Mouse (Mus musculus): ENCODE measurements around the gene Rph3a. TPM values are rescaled to one million over a fixed set of nuclear protein-coding genes. Genes with fewer than 3 reads are reported as not detected.
"Not testable (repeated sequence)": the region's sequence is repeated elsewhere in the genome, so short reads cannot be mapped to it uniquely, and the experiment has no call there.

The Rph3a gene
- total RNA-seq, 2 experiments from 2014 or later: 226 to 235 TPM

- no peak for TF ChIP-seq CTCF (conservative IDR thresholded peaks at IDR 0.05)
- no peak for DNase-seq (ENCODE audit: low spot score in 2 of 2)
- H3K27ac ChIP-seq: peak overlapping the region; percentile 37
- no peak overlapping the region for H3K4me3 ChIP-seq
Observed at GRCm38 (mm10) chr5:120968799-120969198, 41.1 kb downstream of the Rph3a start.

GRCm38 (mm10) chr5:120968134-120968532 lies 41.8 kb downstream of the Rph3a start:
- no peak overlapping the region for H3K4me3 ChIP-seq
- DNase-seq (ENCODE audit: low spot score in 2 of 2): no peak
- TF ChIP-seq CTCF (conservative IDR thresholded peaks at IDR 0.05): peak; percentile 50
- H3K27ac ChIP-seq: peak overlapping the region; percentile 37

- no peak for TF ChIP-seq CTCF (conservative IDR thresholded peaks at IDR 0.05)
- Histone ChIP-seq H3K27ac (peak overlapping the region; percentile 37), H3K4me3 (no peak overlapping the region)
- DNase-seq (ENCODE audit: low spot score in 2 of 2): no peak
Observed at GRCm38 (mm10) chr5:120967355-120968133, 42.3 kb downstream of the Rph3a start.

- H3K27ac ChIP-seq: peak overlapping the region; percentile 37
- peak in 1 of 2 experiments; percentile 34 for DNase-seq (ENCODE audit: low spot score in 2 of 2)
- H3K4me3 ChIP-seq: no peak overlapping the region
- no peak for TF ChIP-seq CTCF (conservative IDR thresholded peaks at IDR 0.05)
Observed at GRCm38 (mm10) chr5:120966894-120967293, 43.0 kb downstream of the Rph3a start.

GRCm38 (mm10) chr5:120966156-120966555 lies 43.7 kb downstream of the Rph3a start:
- Histone ChIP-seq H3K4me3 (no peak overlapping the region), H3K27ac (peak overlapping the region; percentile 37; the same call in 1 of the 2 replicates)
- no peak for DNase-seq (ENCODE audit: low spot score in 2 of 2)
- TF ChIP-seq CTCF (conservative IDR thresholded peaks at IDR 0.05): no peak

GRCm38 (mm10) chr5:120961004-120961403 lies 48.9 kb downstream of the Rph3a start:
- no peak for TF ChIP-seq CTCF (conservative IDR thresholded peaks at IDR 0.05)
- DNase-seq (ENCODE audit: low spot score in 2 of 2): no peak
- no peak overlapping the region for H3K27ac ChIP-seq
- no peak overlapping the region for H3K4me3 ChIP-seq

- no peak overlapping the region for H3K4me3 ChIP-seq
- peak; percentile 90 for TF ChIP-seq CTCF (conservative IDR thresholded peaks at IDR 0.05)
- DNase-seq (ENCODE audit: low spot score in 2 of 2): peak in 1 of 2 experiments; percentile 71
- no peak overlapping the region for H3K27ac ChIP-seq
Observed at GRCm38 (mm10) chr5:120953974-120954373, 55.9 kb downstream of the Rph3a start.

GRCm38 (mm10) chr5:120952242-120952770 lies 57.6 kb downstream of the Rph3a start:
- TF ChIP-seq CTCF (conservative IDR thresholded peaks at IDR 0.05): no peak
- Histone ChIP-seq H3K27ac (no peak overlapping the region), H3K4me3 (no peak overlapping the region)
- no peak for DNase-seq (ENCODE audit: low spot score in 2 of 2)

- no peak overlapping the region for H3K4me3 ChIP-seq
- H3K27ac ChIP-seq: peak overlapping the region; percentile 0; the same call in 1 of the 2 replicates
- TF ChIP-seq CTCF (conservative IDR thresholded peaks at IDR 0.05): no peak
- peak in 1 of 2 experiments; percentile 25 for DNase-seq (ENCODE audit: low spot score in 2 of 2)
Observed at GRCm38 (mm10) chr5:120942076-120942475, 67.8 kb downstream of the Rph3a start.

- no peak overlapping the region for H3K27ac ChIP-seq
- no peak for DNase-seq (ENCODE audit: low spot score in 2 of 2)
- TF ChIP-seq CTCF (conservative IDR thresholded peaks at IDR 0.05): peak; percentile 21
- no peak overlapping the region for H3K4me3 ChIP-seq
Observed at GRCm38 (mm10) chr5:120938586-120938985, 71.3 kb downstream of the Rph3a start.

- no peak overlapping the region for H3K27ac ChIP-seq
- no peak for DNase-seq (ENCODE audit: low spot score in 2 of 2)
- H3K4me3 ChIP-seq: no peak overlapping the region
- no peak for TF ChIP-seq CTCF (conservative IDR thresholded peaks at IDR 0.05)
Observed at GRCm38 (mm10) chr5:120937841-120938240, 72.1 kb downstream of the Rph3a start.

- Histone ChIP-seq H3K27ac (no peak overlapping the region), H3K4me3 (no peak overlapping the region)
- no peak for TF ChIP-seq CTCF (conservative IDR thresholded peaks at IDR 0.05)
- no peak for DNase-seq (ENCODE audit: low spot score in 2 of 2)
Observed at GRCm38 (mm10) chr5:120933966-120934365, 75.9 kb downstream of the Rph3a start.

- no peak for DNase-seq (ENCODE audit: low spot score in 2 of 2)
- peak; percentile 72 for TF ChIP-seq CTCF (conservative IDR thresholded peaks at IDR 0.05)
Observed at GRCm38 (mm10) chr5:120927036-120927435, 82.9 kb downstream of the Rph3a start.

GRCm38 (mm10) chr5:120926311-120926710 lies 83.6 kb downstream of the Rph3a start:
- H3K27ac ChIP-seq; DNase-seq (ENCODE audit: low spot score in 2 of 2); H3K4me3 ChIP-seq: not testable (repeated sequence)

More at GRCm38 (mm10) chr5:120927036-120927435, 82.9 kb downstream of the Rph3a start:
- H3K4me3 ChIP-seq: no peak overlapping the region
- H3K27ac ChIP-seq: no peak overlapping the region

GRCm38 (mm10) chr5:120924520-120924919 lies 85.4 kb downstream of the Rph3a start:
- DNase-seq (ENCODE audit: low spot score in 2 of 2); H3K27ac ChIP-seq; H3K4me3 ChIP-seq: not testable (repeated sequence)
